Mouse (Mus musculus): Measurements from ENCODE around the gene Camk2n1. TPM values are rescaled to one million over a fixed set of nuclear protein-coding genes. Genes with fewer than 3 reads are reported as not detected.

Gene Camk2n1
- total and polyA plus RNA-seq, 3 experiments, result 0.10 TPM; not detected in 2

DNA sequence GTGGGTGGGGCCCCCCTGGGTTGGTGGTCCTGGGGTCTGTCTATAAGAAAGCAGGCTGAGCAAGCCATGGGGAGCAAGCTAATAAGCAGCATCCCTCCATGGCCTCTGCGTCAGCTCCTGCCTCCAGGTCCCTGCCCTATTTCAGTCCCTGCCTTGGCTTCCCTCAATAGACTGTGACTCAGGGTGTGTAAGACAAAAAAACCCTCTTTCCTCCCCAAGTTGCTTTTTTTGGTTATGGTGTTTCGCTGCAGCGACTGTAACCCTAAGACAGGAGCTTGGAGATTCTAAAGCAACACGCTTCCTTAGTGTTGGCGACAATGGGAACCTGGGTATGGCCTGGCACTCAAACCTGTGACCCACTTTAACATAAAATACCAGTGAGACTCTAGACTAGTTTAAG lies 7.4 kb downstream of the Camk2n1 start:
- no peaks in the 10 kb centered on the region for H3K36me3 ChIP-seq (ENCODE audit: control insufficient read depth in 1 of 2, insufficient read depth in 2 of 2, low read length in 2 of 2)
- H3K4me1 ChIP-seq (ENCODE audit: control insufficient read depth in 1 of 2, insufficient read depth in 2 of 2, low read length in 2 of 2), result no peaks in the 10 kb centered on the region
- no peak overlapping the region for H3K4me3 ChIP-seq (ENCODE audit: control insufficient read depth in 1 of 2, insufficient read depth in 1 of 2, low read depth in 2 of 2, low read length in 2 of 2)
- H3K79me2 ChIP-seq (ENCODE audit: control insufficient read depth, insufficient read depth, low read length, poor library complexity), result no peaks in the 10 kb centered on the region
- no peak overlapping the region for H3K27ac ChIP-seq (ENCODE audit: control insufficient read depth, low read depth, low read length)
- no peaks in the 10 kb centered on the region for H3K9me3 ChIP-seq (replicated peaks; ENCODE audit: insufficient read depth, low read length)
- no peak overlapping the region for H3K9ac ChIP-seq (ENCODE audit: control insufficient read depth, low read depth, low read length, poor library complexity, severe bottlenecking)
- no peaks in the 10 kb centered on the region for H3K27me3 ChIP-seq (ENCODE audit: control insufficient read depth in 1 of 2, insufficient read depth in 2 of 2, low read length in 2 of 2)
- no peak for DNase-seq (ENCODE audit: low read depth, low spot score)
- TF ChIP-seq MAZ (IDR thresholded peaks at IDR 0.05; ENCODE audit: low read depth, low read length) (no peak), HCFC1 (IDR thresholded peaks at IDR 0.05; ENCODE audit: low read depth, low read length) (no peak), POLR2AphosphoS2 (IDR thresholded peaks at IDR 0.05; ENCODE audit: low read length) (no peak), MEF2A (IDR thresholded peaks at IDR 0.05; ENCODE audit: extremely low read depth, insufficient replicate concordance, low read depth, low read length, poor library complexity, severe bottlenecking) (no peak), JUND (IDR thresholded peaks at IDR 0.05; ENCODE audit: low read depth, low read length) (no peak), MAFK (IDR thresholded peaks at IDR 0.05; ENCODE audit: borderline replicate concordance, low read depth, low read length) (no peak), ZC3H11A (IDR thresholded peaks at IDR 0.05; ENCODE audit: low read depth, low read length) (no peak), POLR2AphosphoS5 (IDR thresholded peaks at IDR 0.05; ENCODE audit: borderline replicate concordance, low read depth, low read length) (no peak), MYC (IDR thresholded peaks at IDR 0.05; ENCODE audit: low read depth, low read length) (no peak)

DNA sequence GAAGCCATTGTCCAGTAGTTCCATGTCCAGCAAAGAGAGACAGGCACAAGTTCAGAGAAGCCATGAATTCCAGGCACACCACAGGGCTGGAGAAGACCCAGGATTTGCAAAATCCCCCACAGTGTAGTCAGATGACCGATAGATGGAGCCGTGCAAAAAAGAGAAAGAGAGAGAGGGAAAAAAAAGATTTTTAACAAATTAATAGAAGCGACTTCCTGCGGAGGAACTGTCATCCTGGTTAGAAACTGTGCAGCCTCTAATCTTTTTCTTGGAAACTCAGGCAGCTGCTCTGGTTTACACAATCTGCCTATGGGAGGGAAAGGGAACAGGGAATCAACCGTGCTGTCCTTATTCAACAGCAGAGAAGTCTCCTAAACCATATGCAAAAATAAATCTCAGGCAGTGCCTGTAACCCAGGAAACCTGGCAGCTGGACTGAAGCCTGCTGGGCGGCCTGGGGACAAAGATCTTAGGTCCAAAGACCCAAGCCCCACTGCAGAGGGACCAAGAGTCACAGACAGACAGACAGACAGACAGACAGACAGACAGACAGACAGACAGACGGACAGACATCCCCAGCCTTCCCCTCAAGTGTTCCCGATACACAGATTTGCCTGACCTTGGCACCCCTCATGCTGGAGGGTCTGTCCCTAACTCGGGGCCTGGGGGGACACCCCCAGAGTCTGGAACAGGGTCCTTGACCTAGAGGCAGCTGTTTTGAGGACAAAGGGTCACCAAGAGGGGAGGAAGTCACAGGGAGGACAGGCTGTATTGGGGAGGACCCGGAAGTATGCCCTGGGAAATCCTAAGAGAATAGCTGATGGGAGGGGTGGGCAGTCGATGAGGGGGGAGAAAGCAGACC lies 9.1 kb downstream of the Camk2n1 start:
- no peak for DNase-seq (ENCODE audit: low read depth, low spot score)
- no peak overlapping the region for H3K4me3 ChIP-seq (ENCODE audit: control insufficient read depth in 1 of 2, insufficient read depth in 1 of 2, low read depth in 2 of 2, low read length in 2 of 2)
- no peak for TF ChIP-seq USF2 (IDR thresholded peaks at IDR 0.05; ENCODE audit: borderline replicate concordance in 1 of 2, insufficient read depth in 1 of 2, low read depth in 1 of 2, low read length in 2 of 2)
- TF ChIP-seq EP300 (IDR thresholded peaks at IDR 0.05; ENCODE audit: low read depth in 1 of 2, low read length in 2 of 2), result no peak
- no peak for TF ChIP-seq ETS1 (IDR thresholded peaks at IDR 0.05; ENCODE audit: low read depth, low read length)
- no peak for TF ChIP-seq NELFE (IDR thresholded peaks at IDR 0.05; ENCODE audit: low read depth, low read length)
- no peak for TF ChIP-seq MAX (IDR thresholded peaks at IDR 0.05; ENCODE audit: low read length)
- TF ChIP-seq MYB (IDR thresholded peaks at IDR 0.05; ENCODE audit: low read depth, low read length), result no peak
- no peak for TF ChIP-seq MXI1 (IDR thresholded peaks at IDR 0.05; ENCODE audit: low read depth, low read length)
- TF ChIP-seq JUND (IDR thresholded peaks at IDR 0.05; ENCODE audit: low read depth, low read length), result no peak
- no peak for TF ChIP-seq POLR2A (IDR thresholded peaks at IDR 0.05; ENCODE audit: control insufficient read depth in 1 of 2, insufficient read depth in 1 of 2, low read depth in 1 of 2, low read length in 2 of 2, poor library complexity in 1 of 2)
- TF ChIP-seq GABPA (IDR thresholded peaks at IDR 0.05; ENCODE audit: low read depth, low read length), result no peak
- TF ChIP-seq UBTF (IDR thresholded peaks at IDR 0.05; ENCODE audit: borderline replicate concordance, insufficient read depth, low read depth, low read length), result no peak
- TF ChIP-seq TAL1 (IDR thresholded peaks at IDR 0.05; ENCODE audit: low read length), result no peak
- no peak for TF ChIP-seq ZNF384 (IDR thresholded peaks at IDR 0.05; ENCODE audit: low read depth, low read length)
- no peak for TF ChIP-seq MYC (IDR thresholded peaks at IDR 0.05; ENCODE audit: low read depth, low read length)
- no peak for TF ChIP-seq POLR2AphosphoS2 (IDR thresholded peaks at IDR 0.05; ENCODE audit: low read length)
- no peak for TF ChIP-seq GATA1 (IDR thresholded peaks at IDR 0.05; ENCODE audit: low read depth, low read length)
- TF ChIP-seq MAFK (IDR thresholded peaks at IDR 0.05; ENCODE audit: borderline replicate concordance, low read depth, low read length), result no peak
- TF ChIP-seq TBP (IDR thresholded peaks at IDR 0.05; ENCODE audit: low read depth, low read length), result no peak
- no peak for TF ChIP-seq TCF12 (IDR thresholded peaks at IDR 0.05; ENCODE audit: low read depth, low read length)
- no peak for TF ChIP-seq ELF1 (IDR thresholded peaks at IDR 0.05; ENCODE audit: low read depth, low read length)
- H3K36me3 ChIP-seq (ENCODE audit: control insufficient read depth in 1 of 2, insufficient read depth in 2 of 2, low read length in 2 of 2), result no peaks in the 10 kb centered on the region
- no peaks in the 10 kb centered on the region for H3K27me3 ChIP-seq (ENCODE audit: control insufficient read depth in 1 of 2, insufficient read depth in 2 of 2, low read length in 2 of 2)
- no peak overlapping the region for H3K9ac ChIP-seq (ENCODE audit: control insufficient read depth, low read depth, low read length, poor library complexity, severe bottlenecking)
- H3K27ac ChIP-seq (ENCODE audit: control insufficient read depth, low read depth, low read length), result no peak overlapping the region
- H3K9me3 ChIP-seq (replicated peaks; ENCODE audit: insufficient read depth, low read length), result no peaks in the 10 kb centered on the region
- H3K4me1 ChIP-seq (ENCODE audit: control insufficient read depth in 1 of 2, insufficient read depth in 2 of 2, low read length in 2 of 2), result no peaks in the 10 kb centered on the region
- H3K79me2 ChIP-seq (ENCODE audit: control insufficient read depth, insufficient read depth, low read length, poor library complexity), result no peaks in the 10 kb centered on the region
